Mouse (Mus musculus) bone marrow, adult 2 months (tissue): ENCODE measurements around the gene Cep126.

Source experiments
- CTCF ChIP-seq: fragments of 200-500 bp; IDR thresholded peaks from 2 replicates; pipeline ENCODE4 v1.5.1; 2011; ENCODE audit warnings: low read length, control low read depth; ENCODE audit not compliant: control insufficient read depth, insufficient read depth
- POLR2A ChIP-seq: fragments of 200-500 bp; IDR thresholded peaks from 2 replicates; pipeline ENCODE4 v1.6.1; 2011; ENCODE audit warnings: low read depth, mild to moderate bottlenecking, control low read depth, low read length, borderline replicate concordance; ENCODE audit not compliant: control insufficient read depth

- TF ChIP-seq POLR2A: no peak
- TF ChIP-seq CTCF: no peak
Measured at GRCm38 (mm10) chr9:8103050-8103449, 31.0 kb downstream of the Cep126 start.
